Mouse (Mus musculus) heart, postnatal 0 days (tissue): ENCODE measurements around the gene Sf3a2.
"Not testable (repeated sequence)": the region's sequence is repeated elsewhere in the genome, so short reads cannot be mapped to it uniquely, and the experiment has no call there.

Experiments used
- CTCF ChIP-seq: IDR thresholded peaks from 2 replicates; pipeline ENCODE4 v1.5.1; 2016; ENCODE audit warnings: antibody characterized with exemption, control low read depth, low read depth
- EP300 ChIP-seq: IDR thresholded peaks from 2 replicates; pipeline ENCODE4 v1.6.1; 2016; ENCODE audit warnings: antibody characterized with exemption, low read depth

GRCm38 (mm10) chr10:80828587-80828986, 30.6 kb downstream of the Sf3a2 start:
- TF ChIP-seq CTCF, EP300: not testable (repeated sequence)
